Mouse (Mus musculus) forebrain, embryonic 15.5 days (tissue): Measurements from ENCODE around the gene Rreb1. TPM values are rescaled to one million over a fixed set of nuclear protein-coding genes. Genes with fewer than 3 reads are reported as not detected.

Experiments used
- ATAC-seq: fragments of 200-750 bp; cut with Nextera tagmentation; replicated peaks from 2 replicates; pipeline ENCODE4 v1.8.0; 2017; ENCODE audit warnings: mild to moderate bottlenecking, moderate TSS enrichment, moderate library complexity
- H3K27ac ChIP-seq: fragments of 300-500 bp; sonication (generic); replicated peaks from 2 replicates; pipeline ENCODE4 v1.5.1; 2015; ENCODE audit warnings: mild to moderate bottlenecking, inconsistent platforms
- H3K27me3 ChIP-seq: fragments of 300-500 bp; sonication (generic); 2 replicates; pipeline ENCODE4 v1.6.1; 2015; ENCODE audit warnings: inconsistent platforms
- H3K36me3 ChIP-seq: fragments of 300-500 bp; sonication (generic); 2 replicates; pipeline ENCODE4 v1.6.1; 2015; ENCODE audit warnings: mild to moderate bottlenecking, inconsistent platforms
- H3K4me1 ChIP-seq: fragments of 300-500 bp; sonication (generic); 2 replicates; pipeline ENCODE4 v1.6.1; 2015; ENCODE audit warnings: inconsistent platforms
- H3K4me2 ChIP-seq: fragments of 300-500 bp; sonication (generic); replicated peaks from 2 replicates; pipeline ENCODE4 v1.6.1; 2015; ENCODE audit warnings: mild to moderate bottlenecking, inconsistent platforms
- H3K4me3 ChIP-seq: fragments of 300-500 bp; sonication (generic); 2 replicates; pipeline ENCODE4 v1.5.1; 2015; ENCODE audit warnings: mild to moderate bottlenecking, inconsistent platforms
- H3K9ac ChIP-seq: fragments of 300-500 bp; sonication (generic); replicated peaks from 2 replicates; pipeline ENCODE4 v1.6.1; 2015; ENCODE audit warnings: mild to moderate bottlenecking, inconsistent platforms
- H3K9me3 ChIP-seq: fragments of 300-500 bp; sonication (generic); 2 replicates; pipeline ENCODE4 v1.6.1; 2016; ENCODE audit warnings: inconsistent platforms
- WGBS: fragments of 180-500 bp; shearing (Covaris S2); methylation state at CpG from one replicate; pipeline ENCODE4 v1.1.7; 2015; ENCODE audit warnings: mixed read lengths; 5-methylcytosine and 5-hydroxymethylcytosine counted together
- polyA plus RNA-seq: library from polyadenylated mRNA; unstranded; fragments of >200 nt; fragmentation: Nextera tagmentation; extraction: Ambion mirVana; gene quantifications from 2 replicates; pipeline ENCODE4 v1.2.1, GENCODE M21; 2015

The Rreb1 gene
- polyA plus RNA-seq, 1 experiment from 2014 or later: 1.8 TPM

- no peaks in the 10 kb centered on the region for H3K36me3 ChIP-seq
- peaks cover 19% of the 10 kb centered on the region for H3K4me1 ChIP-seq
- no peaks in the 10 kb centered on the region for H3K9me3 ChIP-seq
- no peak overlapping the region for H3K4me2 ChIP-seq
- WGBS: 58% methylated on average over 8 of the region's 8 CpGs
- no peak for ATAC-seq
- H3K27me3 ChIP-seq: 0 out of 2 replicates have a peak, but pooled peaks cover 5% of the 10 kb centered on the region
- no peak overlapping the region for H3K4me3 ChIP-seq
- H3K9ac ChIP-seq: no peak overlapping the region
- H3K27ac ChIP-seq: no peak overlapping the region
Measured at GRCm38 (mm10) chr13:37859782-37860181, 81.6 kb downstream of the Rreb1 start.

- no peak for ATAC-seq
- Histone ChIP-seq H3K4me3 (no peak overlapping the region), H3K9me3 (no peaks in the 10 kb centered on the region), H3K27me3 (0 out of 2 replicates have a peak, but pooled peaks cover 5% of the 10 kb centered on the region), H3K4me1 (peaks cover 18% of the 10 kb centered on the region), H3K4me2 (no peak overlapping the region), H3K9ac (no peak overlapping the region), H3K27ac (no peak overlapping the region), H3K36me3 (no peaks in the 10 kb centered on the region)
- 84% methylated on average over 3 of the region's 3 CpGs for WGBS
Measured at GRCm38 (mm10) chr13:37860204-37860603, 82.0 kb downstream of the Rreb1 start.

GRCm38 (mm10) chr13:37860789-37861188, 82.6 kb downstream of the Rreb1 start:
- WGBS: 88% methylated on average over 3 of the region's 3 CpGs
- peaks cover 18% of the 10 kb centered on the region for H3K4me1 ChIP-seq
- no peak overlapping the region for H3K9ac ChIP-seq
- H3K27me3 ChIP-seq: 0 out of 2 replicates have a peak, but pooled peaks cover 5% of the 10 kb centered on the region
- H3K9me3 ChIP-seq: no peaks in the 10 kb centered on the region
- no peak overlapping the region for H3K27ac ChIP-seq
- H3K4me3 ChIP-seq: no peak overlapping the region
- no peak overlapping the region for H3K4me2 ChIP-seq
- no peak for ATAC-seq
- H3K36me3 ChIP-seq: no peaks in the 10 kb centered on the region

- Histone ChIP-seq H3K36me3 (no peaks in the 10 kb centered on the region), H3K4me2 (no peak overlapping the region), H3K9ac (no peak overlapping the region), H3K4me1 (peaks cover 23% of the 10 kb centered on the region), H3K27me3 (0 out of 2 replicates have a peak, but pooled peaks cover 5% of the 10 kb centered on the region), H3K4me3 (no peak overlapping the region), H3K9me3 (no peaks in the 10 kb centered on the region), H3K27ac (no peak overlapping the region)
- no peak for ATAC-seq
- 14% methylated on average over 6 of the region's 6 CpGs for WGBS
Measured at GRCm38 (mm10) chr13:37862492-37862891, 84.3 kb downstream of the Rreb1 start.

GRCm38 (mm10) chr13:37863643-37864042, 85.4 kb downstream of the Rreb1 start:
- H3K27ac ChIP-seq: no peak overlapping the region
- H3K4me1 ChIP-seq: peaks cover 14% of the 10 kb centered on the region
- H3K9me3 ChIP-seq: no peaks in the 10 kb centered on the region
- no peak overlapping the region for H3K4me3 ChIP-seq
- WGBS: 84% methylated on average over 5 of the region's 5 CpGs
- no peak for ATAC-seq
- no peak overlapping the region for H3K4me2 ChIP-seq
- no peaks in the 10 kb centered on the region for H3K36me3 ChIP-seq
- no peak overlapping the region for H3K9ac ChIP-seq
- no peaks in the 10 kb centered on the region for H3K27me3 ChIP-seq

GRCm38 (mm10) chr13:37864697-37865096, 86.5 kb downstream of the Rreb1 start:
- ATAC-seq: no peak
- Histone ChIP-seq H3K4me3 (no peak overlapping the region), H3K36me3 (no peaks in the 10 kb centered on the region), H3K4me1 (peaks cover 14% of the 10 kb centered on the region), H3K4me2 (no peak overlapping the region), H3K27me3 (no peaks in the 10 kb centered on the region), H3K9ac (no peak overlapping the region), H3K27ac (no peak overlapping the region), H3K9me3 (no peaks in the 10 kb centered on the region)
- WGBS: 100% methylated on average over 1 of the region's 1 CpGs

GRCm38 (mm10) chr13:37866296-37866695, 88.1 kb downstream of the Rreb1 start:
- Histone ChIP-seq H3K9me3 (no peaks in the 10 kb centered on the region), H3K27ac (no peak overlapping the region), H3K4me1 (peaks cover 14% of the 10 kb centered on the region), H3K36me3 (no peaks in the 10 kb centered on the region), H3K4me3 (no peak overlapping the region), H3K9ac (no peak overlapping the region), H3K4me2 (no peak overlapping the region), H3K27me3 (no peaks in the 10 kb centered on the region)
- WGBS: 67% methylated on average over 5 of the region's 5 CpGs
- no peak for ATAC-seq

GRCm38 (mm10) chr13:37866846-37867245, 88.6 kb downstream of the Rreb1 start:
- Histone ChIP-seq H3K36me3 (no peaks in the 10 kb centered on the region), H3K4me3 (no peak overlapping the region), H3K27me3 (no peaks in the 10 kb centered on the region), H3K27ac (no peak overlapping the region), H3K4me2 (no peak overlapping the region), H3K4me1 (peaks cover 14% of the 10 kb centered on the region), H3K9ac (no peak overlapping the region), H3K9me3 (no peaks in the 10 kb centered on the region)
- peak; percentile 61 for ATAC-seq
- 33% methylated on average over 3 of the region's 3 CpGs for WGBS

GRCm38 (mm10) chr13:37870118-37870908, 92.1 kb downstream of the Rreb1 start:
- no peak overlapping the region for H3K9ac ChIP-seq
- no peak for ATAC-seq
- WGBS: 88% methylated on average over 12 of the region's 12 CpGs

GRCm38 (mm10) chr13:37872142-37872835, 94.1 kb downstream of the Rreb1 start:
- Histone ChIP-seq H3K36me3 (no peaks in the 10 kb centered on the region), H3K27me3 (no peaks in the 10 kb centered on the region), H3K9me3 (no peaks in the 10 kb centered on the region), H3K27ac (no peak overlapping the region), H3K4me1 (peaks cover 1% of the 10 kb centered on the region; the same call in 1 of the 2 replicates), H3K4me3 (no peak overlapping the region), H3K4me2 (no peak overlapping the region), H3K9ac (no peak overlapping the region)
- ATAC-seq: no peak
- WGBS: 97% methylated on average over 2 of the region's 2 CpGs

More at GRCm38 (mm10) chr13:37870118-37870908, 92.1 kb downstream of the Rreb1 start:
- H3K9me3 ChIP-seq: no peaks in the 10 kb centered on the region
- peaks cover 11% of the 10 kb centered on the region for H3K4me1 ChIP-seq
- no peaks in the 10 kb centered on the region for H3K36me3 ChIP-seq
- H3K27me3 ChIP-seq: no peaks in the 10 kb centered on the region
- H3K4me2 ChIP-seq: no peak overlapping the region
- H3K4me3 ChIP-seq: no peak overlapping the region
- no peak overlapping the region for H3K27ac ChIP-seq

- H3K4me2 ChIP-seq: no peak overlapping the region
- H3K27ac ChIP-seq: no peak overlapping the region
- ATAC-seq: no peak
- WGBS: 75% methylated on average over 7 of the region's 7 CpGs
- H3K27me3 ChIP-seq: no peaks in the 10 kb centered on the region
- H3K4me3 ChIP-seq: no peak overlapping the region
- no peaks in the 10 kb centered on the region for H3K36me3 ChIP-seq
- no peaks in the 10 kb centered on the region for H3K9me3 ChIP-seq
- no peaks in the 10 kb centered on the region for H3K4me1 ChIP-seq
- no peak overlapping the region for H3K9ac ChIP-seq
Measured at GRCm38 (mm10) chr13:37873125-37873891, 95.1 kb downstream of the Rreb1 start.

GRCm38 (mm10) chr13:37875919-37876318, 97.7 kb downstream of the Rreb1 start:
- Histone ChIP-seq H3K4me1 (no peaks in the 10 kb centered on the region), H3K36me3 (no peaks in the 10 kb centered on the region), H3K4me2 (no peak overlapping the region), H3K27me3 (no peaks in the 10 kb centered on the region), H3K9ac (no peak overlapping the region), H3K27ac (no peak overlapping the region), H3K9me3 (no peaks in the 10 kb centered on the region), H3K4me3 (no peak overlapping the region)
- ATAC-seq: no peak
- 93% methylated on average over 2 of the region's 2 CpGs for WGBS
